Mouse (Mus musculus) liver, embryonic 15.5 days (tissue): ENCODE data around the gene Cacybp. TPM values are rescaled to one million over a fixed set of nuclear protein-coding genes. Genes with fewer than 3 reads are reported as not detected.

ENCODE experiments used
- ATAC-seq: fragments of 200-750 bp; cut with Nextera tagmentation; 2 replicates; pipeline ENCODE4 v1.8.0; 2017; ENCODE audit warnings: moderate number of reproducible peaks, mild to moderate bottlenecking, moderate library complexity; ENCODE audit not compliant: insufficient read depth
- H3K27ac ChIP-seq: fragments of 300-500 bp; sonication (generic); replicated peaks from 2 replicates; pipeline ENCODE4 v1.5.1; 2015; ENCODE audit warnings: mild to moderate bottlenecking, inconsistent platforms
- H3K27me3 ChIP-seq: fragments of 300-500 bp; sonication (generic); 2 replicates; pipeline ENCODE4 v1.6.1; 2015; ENCODE audit warnings: mild to moderate bottlenecking, inconsistent platforms
- H3K36me3 ChIP-seq: fragments of 300-500 bp; sonication (generic); replicated peaks from 2 replicates; pipeline ENCODE4 v1.6.1; 2015; ENCODE audit warnings: moderate library complexity, mild to moderate bottlenecking, inconsistent platforms
- H3K4me1 ChIP-seq: fragments of 300-500 bp; sonication (generic); replicated peaks from 2 replicates; pipeline ENCODE4 v1.6.1; 2015; ENCODE audit warnings: inconsistent platforms
- H3K4me2 ChIP-seq: fragments of 300-500 bp; sonication (generic); 2 replicates; pipeline ENCODE4 v1.6.1; 2015; ENCODE audit warnings: moderate library complexity, mild to moderate bottlenecking, inconsistent platforms
- H3K4me3 ChIP-seq: fragments of 300-500 bp; sonication (generic); replicated peaks from 2 replicates; pipeline ENCODE4 v1.5.1; 2015; ENCODE audit warnings: mild to moderate bottlenecking, inconsistent platforms
- H3K9ac ChIP-seq: fragments of 300-500 bp; sonication (generic); 2 replicates; pipeline ENCODE4 v1.6.1; 2015; ENCODE audit warnings: moderate library complexity, mild to moderate bottlenecking, inconsistent platforms
- H3K9me3 ChIP-seq: fragments of 300-500 bp; sonication (generic); replicated peaks from 2 replicates; pipeline ENCODE4 v1.6.1; 2016; ENCODE audit warnings: inconsistent platforms
- WGBS: fragments of 180-500 bp; shearing (Covaris S2); methylation state at CpG from one replicate; pipeline ENCODE4 v1.1.7; 2015; ENCODE audit warnings: mixed read lengths; ENCODE audit not compliant: insufficient replicate concordance; 5-methylcytosine and 5-hydroxymethylcytosine counted together
- polyA plus RNA-seq: library from polyadenylated mRNA; unstranded; fragments of >200 nt; fragmentation: Nextera tagmentation; extraction: Ambion mirVana; gene quantifications from 2 replicates; pipeline ENCODE4 v1.2.1, GENCODE M21; 2015

Cacybp gene
- polyA plus RNA-seq, 1 experiment from 2014 or later: 117 TPM

DNA sequence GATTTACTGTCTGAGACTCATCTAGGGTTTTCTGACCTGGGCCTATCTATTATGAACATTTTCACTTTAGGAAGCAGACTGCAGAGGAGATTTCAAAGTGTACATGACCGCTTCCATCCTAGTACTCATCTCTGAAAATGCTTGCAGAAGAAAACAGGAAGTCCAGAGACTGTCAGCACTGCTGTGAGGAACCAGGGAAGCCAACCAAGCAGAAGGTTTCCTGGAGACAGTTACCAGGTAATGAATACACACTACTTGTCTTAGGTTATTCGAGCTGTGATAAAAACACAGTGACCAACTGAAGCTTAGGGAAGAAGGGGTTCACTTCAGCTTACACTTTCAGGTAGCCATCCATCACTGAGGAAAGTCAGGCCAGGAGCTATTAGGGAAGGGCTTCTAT, 33.3 kb upstream of the Cacybp start:
- WGBS: 38% methylated on average over 2 of the region's 2 CpGs
- ATAC-seq: no peak
- no peaks in the 10 kb centered on the region for H3K9me3 ChIP-seq
- no peak overlapping the region for H3K9ac ChIP-seq
- no peaks in the 10 kb centered on the region; the same call in 1 of the 2 replicates for H3K36me3 ChIP-seq
- H3K27me3 ChIP-seq: no peaks in the 10 kb centered on the region
- H3K27ac ChIP-seq: no peak overlapping the region
- H3K4me1 ChIP-seq: 0 out of 2 replicates have a peak, but pooled peaks cover 3% of the 10 kb centered on the region
- no peak overlapping the region for H3K4me3 ChIP-seq
- H3K4me2 ChIP-seq: no peak overlapping the region

DNA sequence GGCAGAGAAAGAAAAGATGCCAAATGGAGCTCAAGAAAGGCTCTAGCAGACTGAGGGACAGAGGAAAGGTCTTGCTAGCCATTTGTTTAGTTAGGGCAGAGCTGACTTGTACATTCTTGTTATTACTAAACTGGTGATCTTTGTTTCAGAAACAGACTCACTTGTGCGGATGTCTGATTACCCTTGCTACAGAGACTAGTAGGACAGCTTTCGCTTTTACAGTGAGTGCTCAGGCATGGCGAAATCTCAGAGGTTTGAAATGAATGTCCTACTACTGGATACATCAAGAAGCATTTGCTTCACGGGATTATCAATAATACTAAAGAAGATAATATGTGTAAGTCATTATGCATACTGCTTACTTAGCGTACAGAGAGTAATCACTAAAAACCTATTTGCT, 32.0 kb upstream of the Cacybp start:
- no peak for ATAC-seq
- Histone ChIP-seq H3K4me3 (no peak overlapping the region), H3K4me2 (no peak overlapping the region), H3K27ac (no peak overlapping the region), H3K27me3 (no peaks in the 10 kb centered on the region), H3K4me1 (0 out of 2 replicates have a peak, but pooled peaks cover 3% of the 10 kb centered on the region), H3K9ac (no peak overlapping the region), H3K36me3 (peaks cover 4% of the 10 kb centered on the region), H3K9me3 (no peaks in the 10 kb centered on the region)
- WGBS: 79% methylated on average over 5 of the region's 5 CpGs

DNA sequence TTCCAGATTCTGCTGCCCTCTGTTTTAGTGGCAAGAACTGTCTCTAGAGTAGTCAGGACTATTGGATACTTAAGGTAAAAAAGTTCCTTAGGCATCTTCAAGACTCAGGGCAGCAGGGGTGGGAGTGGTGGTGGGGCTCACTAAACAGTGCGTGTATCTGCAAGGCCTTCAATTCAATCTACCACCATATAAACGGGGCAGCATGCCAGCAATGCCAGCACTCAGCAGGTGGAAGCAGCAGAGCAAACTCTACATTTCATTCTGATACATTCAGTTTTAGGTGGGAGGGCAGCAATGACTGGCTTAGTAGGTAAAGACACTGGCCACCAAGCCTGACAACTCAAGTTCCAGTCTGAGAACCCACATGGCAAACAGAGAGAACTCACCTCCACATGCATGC, 27.4 kb upstream of the Cacybp start:
- ATAC-seq: no peak
- 81% methylated on average over 2 of the region's 2 CpGs for WGBS
- Histone ChIP-seq H3K9me3 (no peaks in the 10 kb centered on the region), H3K27ac (no peak overlapping the region), H3K27me3 (no peaks in the 10 kb centered on the region), H3K36me3 (peaks cover 11% of the 10 kb centered on the region), H3K4me1 (no peaks in the 10 kb centered on the region), H3K4me2 (no peak overlapping the region), H3K9ac (no peak overlapping the region), H3K4me3 (no peak overlapping the region)

DNA sequence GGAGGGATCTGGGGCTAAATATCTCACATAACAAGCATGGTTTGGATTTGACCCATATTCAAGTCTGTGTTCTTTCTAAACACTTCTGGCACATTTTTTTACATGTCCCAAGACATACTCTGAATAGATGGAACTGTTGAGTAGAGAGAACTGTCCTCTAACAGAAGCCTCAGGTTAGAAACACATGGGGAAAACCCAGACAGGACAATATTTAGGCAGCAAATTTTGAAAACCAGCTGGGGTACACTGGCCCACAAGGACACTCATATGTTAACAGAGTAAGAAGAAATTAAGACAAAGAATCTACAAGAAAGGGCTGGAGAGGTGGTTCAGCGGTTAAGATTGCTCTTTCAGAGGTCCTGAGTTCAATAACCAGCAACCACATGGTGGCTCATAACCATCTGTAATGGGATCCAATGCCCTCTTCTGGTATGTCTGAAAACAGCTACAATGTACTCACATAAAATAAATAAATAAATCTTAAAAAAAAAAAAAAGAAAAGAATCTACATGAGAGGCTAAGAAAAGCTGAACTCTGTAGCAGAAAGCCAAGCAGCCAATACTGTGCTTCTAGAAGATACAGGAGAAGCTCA, 26.3 kb upstream of the Cacybp start:
- H3K4me3 ChIP-seq: no peak overlapping the region
- no peak for ATAC-seq
- H3K27me3 ChIP-seq: no peaks in the 10 kb centered on the region
- no peaks in the 10 kb centered on the region for H3K4me1 ChIP-seq
- H3K27ac ChIP-seq: no peak overlapping the region
- H3K36me3 ChIP-seq: peaks cover 11% of the 10 kb centered on the region
- H3K4me2 ChIP-seq: no peak overlapping the region
- no peak overlapping the region for H3K9ac ChIP-seq
- H3K9me3 ChIP-seq: no peaks in the 10 kb centered on the region
- WGBS: 68% methylated on average over 1 of the region's 1 CpGs

- H3K9ac ChIP-seq: no peak overlapping the region
- no peak overlapping the region for H3K4me2 ChIP-seq
- 0 out of 2 replicates have a peak, but pooled peaks cover 3% of the 10 kb centered on the region for H3K4me1 ChIP-seq
- ATAC-seq: no peak
- H3K9me3 ChIP-seq: no peaks in the 10 kb centered on the region
- no peaks in the 10 kb centered on the region for H3K27me3 ChIP-seq
- H3K36me3 ChIP-seq: peaks cover 11% of the 10 kb centered on the region
- no peak overlapping the region for H3K27ac ChIP-seq
- 82% methylated on average over 2 of the region's 2 CpGs for WGBS
- H3K4me3 ChIP-seq: no peak overlapping the region
Measured at GRCm38 (mm10) chr1:160237981-160238380, 25.3 kb upstream of the Cacybp start.

- H3K36me3 ChIP-seq: 0 out of 2 replicates have a peak, but pooled peaks cover 6% of the 10 kb centered on the region
- H3K9ac ChIP-seq: peak overlapping the region; percentile 18; the same call in 1 of the 2 replicates
- H3K27ac ChIP-seq: peak overlapping the region; percentile 53
- 0 out of 2 replicates have a peak, but pooled peaks cover 3% of the 10 kb centered on the region for H3K4me1 ChIP-seq
- no peak overlapping the region for H3K4me2 ChIP-seq
- H3K27me3 ChIP-seq: no peaks in the 10 kb centered on the region
- H3K9me3 ChIP-seq: no peaks in the 10 kb centered on the region
- H3K4me3 ChIP-seq: no peak overlapping the region
- ATAC-seq: no peak
Measured at GRCm38 (mm10) chr1:160233921-160234320, 21.2 kb upstream of the Cacybp start.

DNA sequence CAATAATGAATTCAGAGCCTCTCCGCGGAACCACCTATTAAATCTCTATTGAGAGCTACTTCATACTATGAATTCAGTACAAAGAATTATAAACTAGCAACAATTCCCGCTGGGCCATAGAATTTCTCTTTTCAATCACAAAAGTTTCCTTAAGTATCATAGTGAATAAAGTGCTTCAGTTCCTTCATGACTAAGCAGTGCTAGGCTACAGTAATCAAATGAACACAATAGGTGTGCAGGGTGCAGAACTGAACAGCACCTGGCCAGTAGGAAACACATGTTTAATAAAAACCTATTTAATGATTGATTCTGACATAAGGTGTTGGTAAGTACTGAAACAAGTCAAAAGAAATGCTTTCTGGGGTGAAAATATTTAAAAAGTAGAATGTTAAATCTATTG, 19.4 kb upstream of the Cacybp start:
- Histone ChIP-seq H3K27ac (no peak overlapping the region), H3K27me3 (no peaks in the 10 kb centered on the region), H3K9ac (no peak overlapping the region), H3K4me1 (0 out of 2 replicates have a peak, but pooled peaks cover 8% of the 10 kb centered on the region), H3K9me3 (no peaks in the 10 kb centered on the region), H3K4me3 (no peak overlapping the region), H3K36me3 (0 out of 2 replicates have a peak, but pooled peaks cover 2% of the 10 kb centered on the region), H3K4me2 (no peak overlapping the region)
- 85% methylated on average over 3 of the region's 3 CpGs for WGBS
- ATAC-seq: no peak

- H3K4me1 ChIP-seq: 0 out of 2 replicates have a peak, but pooled peaks cover 8% of the 10 kb centered on the region
- 53% methylated on average over 4 of the region's 4 CpGs for WGBS
- no peak overlapping the region for H3K27ac ChIP-seq
- no peak overlapping the region for H3K4me2 ChIP-seq
- H3K9me3 ChIP-seq: no peaks in the 10 kb centered on the region
- ATAC-seq: no peak
- H3K27me3 ChIP-seq: no peaks in the 10 kb centered on the region
- no peak overlapping the region for H3K9ac ChIP-seq
- H3K4me3 ChIP-seq: no peak overlapping the region
- H3K36me3 ChIP-seq: 0 out of 2 replicates have a peak, but pooled peaks cover 2% of the 10 kb centered on the region
Measured at GRCm38 (mm10) chr1:160231013-160231412, 18.3 kb upstream of the Cacybp start.

- Histone ChIP-seq H3K9me3 (no peaks in the 10 kb centered on the region), H3K4me2 (no peak overlapping the region), H3K27ac (no peak overlapping the region), H3K27me3 (no peaks in the 10 kb centered on the region), H3K4me3 (no peak overlapping the region), H3K9ac (no peak overlapping the region), H3K4me1 (0 out of 2 replicates have a peak, but pooled peaks cover 5% of the 10 kb centered on the region), H3K36me3 (0 out of 2 replicates have a peak, but pooled peaks cover 8% of the 10 kb centered on the region)
- no peak for ATAC-seq
Measured at GRCm38 (mm10) chr1:160227850-160228249, 15.2 kb upstream of the Cacybp start.

DNA sequence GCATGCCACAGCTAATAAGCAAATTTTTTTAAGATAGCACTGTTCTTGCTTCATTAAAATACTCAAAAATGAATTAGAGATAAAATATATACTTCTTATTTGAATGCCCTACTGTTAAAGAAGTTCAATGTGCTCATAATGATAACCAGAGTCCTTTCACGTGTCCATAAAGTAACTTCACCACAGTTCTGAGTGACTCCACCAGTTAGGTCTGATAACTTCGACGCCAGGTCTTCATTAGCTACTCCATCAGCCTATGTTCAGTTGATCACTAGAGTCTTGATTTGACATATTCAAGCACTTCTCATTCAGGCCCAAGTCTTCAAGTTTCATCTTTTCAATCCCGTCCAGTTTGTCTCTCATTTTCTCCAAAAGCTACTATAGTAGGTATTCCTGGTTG, 14.5 kb upstream of the Cacybp start:
- Histone ChIP-seq H3K27me3 (no peaks in the 10 kb centered on the region), H3K4me2 (no peak overlapping the region), H3K27ac (no peak overlapping the region), H3K9me3 (no peaks in the 10 kb centered on the region), H3K4me3 (no peak overlapping the region), H3K9ac (no peak overlapping the region), H3K4me1 (0 out of 2 replicates have a peak, but pooled peaks cover 5% of the 10 kb centered on the region), H3K36me3 (0 out of 2 replicates have a peak, but pooled peaks cover 8% of the 10 kb centered on the region)
- no peak for ATAC-seq
- 60% methylated on average over 4 of the region's 4 CpGs for WGBS

DNA sequence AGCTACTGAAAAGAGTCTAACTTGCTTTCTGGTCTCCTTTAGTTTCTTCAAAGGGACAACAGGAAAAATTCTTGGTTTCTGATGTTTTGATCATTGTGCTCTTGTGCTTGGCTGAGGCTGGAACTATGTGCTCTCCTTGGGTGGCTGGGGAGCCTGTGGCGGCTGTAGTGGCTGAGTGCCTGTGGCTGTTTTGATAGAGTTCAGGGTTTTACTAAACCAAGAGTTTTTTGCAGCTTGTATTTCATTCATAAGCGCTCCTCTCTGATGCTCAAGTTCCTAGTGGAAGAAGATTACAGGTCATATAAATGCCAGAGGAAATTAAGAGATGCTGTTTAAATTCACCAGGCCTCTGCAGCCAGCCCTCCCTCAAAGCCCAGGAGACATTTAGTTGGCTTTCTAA, 11.4 kb upstream of the Cacybp start:
- 67% methylated on average over 2 of the region's 2 CpGs for WGBS
- 0 out of 2 replicates have a peak, but pooled peaks cover 5% of the 10 kb centered on the region for H3K4me1 ChIP-seq
- no peak overlapping the region for H3K4me2 ChIP-seq
- H3K36me3 ChIP-seq: 0 out of 2 replicates have a peak, but pooled peaks cover 8% of the 10 kb centered on the region
- H3K9me3 ChIP-seq: no peaks in the 10 kb centered on the region
- ATAC-seq: no peak
- no peaks in the 10 kb centered on the region for H3K27me3 ChIP-seq
- no peak overlapping the region for H3K9ac ChIP-seq
- no peak overlapping the region for H3K4me3 ChIP-seq
- H3K27ac ChIP-seq: no peak overlapping the region

- 72% methylated on average over 3 of the region's 3 CpGs for WGBS
- Histone ChIP-seq H3K27ac (no peak overlapping the region), H3K9me3 (no peaks in the 10 kb centered on the region)
Measured at GRCm38 (mm10) chr1:160217898-160218297, 5.2 kb upstream of the Cacybp start.

More at GRCm38 (mm10) chr1:160217898-160218297, 5.2 kb upstream of the Cacybp start:
- Histone ChIP-seq H3K4me1 (peaks cover 8% of the 10 kb centered on the region), H3K36me3 (no peaks in the 10 kb centered on the region), H3K27me3 (no peaks in the 10 kb centered on the region), H3K4me3 (no peak overlapping the region), H3K4me2 (no peak overlapping the region), H3K9ac (no peak overlapping the region)
- no peak for ATAC-seq
